Mouse (Mus musculus) frontal cortex, adult (tissue): ENCODE results near the gene Mta3.
A peak's percentile ranks its signal among the peaks of the same experiment; 100 is the strongest.

Experiments used
- ATAC-seq: cut with Nextera tagmentation; 2 replicates; pipeline ENCODE4 v1.9.2; 2017; ENCODE audit warnings: mild to moderate bottlenecking, moderate library complexity, mixed read lengths; ENCODE audit not compliant: low TSS enrichment

Gene Mta3

GRCm38 (mm10) chr17:83706116-83706593, at the start of gene Mta3:
TSS of gene Mta3 (plus strand) at chr17:83706163.
- peak; percentile 29; the same call in 1 of the 2 replicates for ATAC-seq

GRCm38 (mm10) chr17:83657375-83657774, 48.6 kb upstream of the Mta3 start:
- ATAC-seq = no peak

GRCm38 (mm10) chr17:83658943-83659342, 47.0 kb upstream of the Mta3 start:
- ATAC-seq = no peak

GRCm38 (mm10) chr17:83664761-83665160, 41.2 kb upstream of the Mta3 start:
- no peak for ATAC-seq

- ATAC-seq = no peak
Measured at GRCm38 (mm10) chr17:83666597-83667287, 39.2 kb upstream of the Mta3 start.

GRCm38 (mm10) chr17:83667934-83668690, 37.9 kb upstream of the Mta3 start:
- no peak for ATAC-seq

GRCm38 (mm10) chr17:83672685-83673084, 33.3 kb upstream of the Mta3 start:
- no peak for ATAC-seq

GRCm38 (mm10) chr17:83677370-83677769, 28.6 kb upstream of the Mta3 start:
- ATAC-seq = no peak

- peak; percentile 74 for ATAC-seq
Measured at GRCm38 (mm10) chr17:83681977-83682376, 24.0 kb upstream of the Mta3 start.

- ATAC-seq = no peak
Measured at GRCm38 (mm10) chr17:83684475-83684874, 21.5 kb upstream of the Mta3 start.

- no peak for ATAC-seq
Measured at GRCm38 (mm10) chr17:83690418-83690817, 15.5 kb upstream of the Mta3 start.

GRCm38 (mm10) chr17:83691379-83691778, 14.6 kb upstream of the Mta3 start:
- no peak for ATAC-seq

- no peak for ATAC-seq
Measured at GRCm38 (mm10) chr17:83693941-83694340, 12.0 kb upstream of the Mta3 start.

- no peak for ATAC-seq
Measured at GRCm38 (mm10) chr17:83695785-83696184, 10.2 kb upstream of the Mta3 start.

GRCm38 (mm10) chr17:83699062-83699724, 6.8 kb upstream of the Mta3 start:
- ATAC-seq = no peak

GRCm38 (mm10) chr17:83700125-83700524, 5.8 kb upstream of the Mta3 start:
- no peak for ATAC-seq

GRCm38 (mm10) chr17:83704469-83704868, 1.5 kb upstream of the Mta3 start:
- ATAC-seq = no peak

GRCm38 (mm10) chr17:83705352-83706115, 429 bp upstream of the Mta3 start:
- ATAC-seq = peak; percentile 59

GRCm38 (mm10) chr17:83706594-83707126, 697 bp downstream of the Mta3 start:
- ATAC-seq = peak; percentile 29; the same call in 1 of the 2 replicates

GRCm38 (mm10) chr17:83707372-83707771, 1.4 kb downstream of the Mta3 start:
- ATAC-seq = no peak

GRCm38 (mm10) chr17:83707846-83708245, 1.9 kb downstream of the Mta3 start:
- no peak for ATAC-seq
